Mouse (Mus musculus) heart, embryonic 15.5 days (tissue): ENCODE measurements around the gene Camkmt. TPM values are rescaled to one million over a fixed set of nuclear protein-coding genes. Genes with fewer than 3 reads are reported as not detected.

Source experiments
- ATAC-seq: fragments of 200-750 bp; cut with Nextera tagmentation; replicated peaks from 2 replicates; pipeline ENCODE4 v1.8.0; 2017; ENCODE audit warnings: low read depth, moderate TSS enrichment; ENCODE audit not compliant: insufficient number of reproducible peaks, insufficient read depth, low FRiP score
- H3K27ac ChIP-seq: fragments of 300-500 bp; sonication (generic); 2 replicates; pipeline ENCODE4 v1.5.1; 2015; ENCODE audit warnings: mild to moderate bottlenecking, inconsistent platforms
- H3K27me3 ChIP-seq: fragments of 300-500 bp; sonication (generic); 2 replicates; pipeline ENCODE4 v1.6.1; 2015; ENCODE audit warnings: inconsistent platforms
- H3K36me3 ChIP-seq: fragments of 300-500 bp; sonication (generic); 2 replicates; pipeline ENCODE4 v1.6.1; 2015; ENCODE audit warnings: mild to moderate bottlenecking, inconsistent platforms
- H3K4me1 ChIP-seq: fragments of 300-500 bp; sonication (generic); replicated peaks from 2 replicates; pipeline ENCODE4 v1.6.1; 2015; ENCODE audit warnings: inconsistent platforms
- H3K4me2 ChIP-seq: fragments of 300-500 bp; sonication (generic); 2 replicates; pipeline ENCODE4 v1.6.1; 2015; ENCODE audit warnings: inconsistent platforms, mild to moderate bottlenecking, moderate library complexity
- H3K4me3 ChIP-seq: fragments of 300-500 bp; sonication (generic); 2 replicates; pipeline ENCODE4 v1.5.1; 2015; ENCODE audit warnings: mild to moderate bottlenecking, inconsistent platforms
- H3K9ac ChIP-seq: fragments of 300-500 bp; sonication (generic); 2 replicates; pipeline ENCODE4 v1.6.1; 2015; ENCODE audit warnings: mild to moderate bottlenecking, inconsistent platforms
- H3K9me3 ChIP-seq: fragments of 300-500 bp; sonication (generic); replicated peaks from 2 replicates; pipeline ENCODE4 v1.6.1; 2016; ENCODE audit warnings: inconsistent platforms
- WGBS: fragments of 180-500 bp; shearing (Covaris S2); methylation state at CpG from one replicate; pipeline ENCODE4 v1.1.7; 2015; ENCODE audit warnings: mixed read lengths; 5-methylcytosine and 5-hydroxymethylcytosine counted together
- polyA plus RNA-seq: library from polyadenylated mRNA; unstranded; fragments of >200 nt; fragmentation: Nextera tagmentation; extraction: Ambion mirVana; gene quantifications from 2 replicates; pipeline ENCODE4 v1.2.1, GENCODE M21; 2015

Gene Camkmt
- polyA plus RNA-seq, 1 experiment from 2014 or later = 5.0 TPM

- WGBS = 60% methylated on average over 5 of the region's 5 CpGs
- Histone ChIP-seq H3K9me3 (no peaks in the 10 kb centered on the region), H3K4me1 (no peaks in the 10 kb centered on the region), H3K4me3 (no peak overlapping the region), H3K27ac (no peak overlapping the region), H3K9ac (no peak overlapping the region), H3K36me3 (no peaks in the 10 kb centered on the region), H3K4me2 (no peak overlapping the region), H3K27me3 (no peaks in the 10 kb centered on the region)
- no peak for ATAC-seq
Observed at GRCm38 (mm10) chr17:85142495-85143111, 52.3 kb downstream of the Camkmt start.

DNA sequence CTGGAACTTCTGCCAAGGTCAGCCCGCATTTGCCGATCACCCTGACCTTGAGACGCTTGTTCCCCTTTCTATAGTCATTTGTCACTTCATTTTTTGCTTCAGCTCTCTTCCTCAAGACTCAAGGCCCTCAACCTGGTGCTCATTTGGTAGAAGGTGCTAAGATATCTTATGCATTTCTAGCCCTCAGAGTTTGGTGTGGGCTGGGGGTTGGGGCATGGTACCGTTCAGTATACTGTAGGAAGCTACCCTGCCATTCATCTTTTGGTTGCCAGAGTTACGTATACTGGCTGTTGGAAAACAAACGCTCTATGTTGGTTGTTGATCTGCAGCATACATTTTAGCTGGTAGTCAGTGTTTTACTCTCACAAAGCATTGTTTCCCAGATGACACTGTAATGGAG, 53.8 kb downstream of the Camkmt start:
- no peaks in the 10 kb centered on the region for H3K27me3 ChIP-seq
- H3K9me3 ChIP-seq = no peaks in the 10 kb centered on the region
- H3K9ac ChIP-seq = no peak overlapping the region
- no peak overlapping the region for H3K27ac ChIP-seq
- H3K4me1 ChIP-seq = no peaks in the 10 kb centered on the region
- WGBS = 81% methylated on average over 6 of the region's 6 CpGs
- H3K36me3 ChIP-seq = no peaks in the 10 kb centered on the region
- no peak overlapping the region for H3K4me3 ChIP-seq
- no peak for ATAC-seq
- H3K4me2 ChIP-seq = no peak overlapping the region

- Histone ChIP-seq H3K27me3 (no peaks in the 10 kb centered on the region), H3K9me3 (no peaks in the 10 kb centered on the region), H3K27ac (no peak overlapping the region), H3K9ac (no peak overlapping the region), H3K4me3 (no peak overlapping the region), H3K4me1 (no peaks in the 10 kb centered on the region; the same call in 1 of the 2 replicates), H3K36me3 (no peaks in the 10 kb centered on the region), H3K4me2 (no peak overlapping the region)
- ATAC-seq = no peak
- 83% methylated on average over 1 of the region's 1 CpGs for WGBS
Observed at GRCm38 (mm10) chr17:85148348-85148747, 58.0 kb downstream of the Camkmt start.

DNA sequence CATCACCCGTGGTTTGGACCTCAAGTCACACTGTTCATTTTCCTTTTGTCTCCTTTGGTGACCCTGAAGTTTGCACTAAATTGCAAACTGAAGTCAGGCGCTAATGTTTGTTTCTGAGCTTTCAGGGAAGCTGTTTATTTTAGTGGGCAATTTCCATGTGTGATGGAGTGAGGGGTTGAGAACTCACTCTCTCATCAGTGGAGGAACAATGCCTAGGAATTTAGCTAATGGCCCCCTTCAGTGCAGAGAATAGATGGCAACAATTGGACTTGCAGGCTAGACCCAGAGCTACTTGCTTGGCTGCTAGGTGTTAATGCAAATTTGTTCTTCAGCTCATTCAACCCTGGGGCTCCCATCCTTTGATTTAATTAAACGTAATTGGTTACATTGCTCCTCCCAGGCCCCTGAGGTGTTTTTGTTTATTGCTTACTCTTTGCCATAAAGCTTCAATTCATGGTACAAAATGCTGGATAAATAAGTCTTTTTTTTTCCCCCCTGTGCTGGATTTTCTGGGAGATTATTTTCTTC, 58.9 kb downstream of the Camkmt start:
- ATAC-seq = no peak
- H3K36me3 ChIP-seq = no peaks in the 10 kb centered on the region

DNA sequence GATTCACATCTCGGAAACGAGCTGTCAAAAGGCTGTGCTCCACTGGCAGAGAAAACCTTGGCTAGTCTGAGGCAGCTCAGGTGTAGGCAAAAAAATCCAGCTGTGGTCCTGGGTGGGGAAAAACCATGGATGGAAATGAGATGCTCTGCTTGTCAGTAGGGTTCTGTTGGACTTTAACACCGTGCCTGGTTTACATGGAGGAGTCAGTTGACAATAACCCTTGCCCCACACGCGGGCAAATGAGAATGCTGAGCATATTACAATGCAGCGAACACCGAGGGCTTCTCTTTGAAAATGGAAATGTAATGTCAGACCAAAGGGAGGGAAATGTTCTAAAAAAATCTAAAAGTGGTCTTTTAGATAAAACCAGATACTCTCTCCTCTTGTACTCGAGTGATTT, 60.9 kb downstream of the Camkmt start:
- no peak overlapping the region for H3K9ac ChIP-seq
- no peak overlapping the region for H3K4me3 ChIP-seq
- no peaks in the 10 kb centered on the region for H3K9me3 ChIP-seq
- H3K27ac ChIP-seq = no peak overlapping the region
- no peak overlapping the region for H3K4me2 ChIP-seq
- H3K27me3 ChIP-seq = no peaks in the 10 kb centered on the region
- no peaks in the 10 kb centered on the region; the same call in 1 of the 2 replicates for H3K4me1 ChIP-seq
- WGBS = 45% methylated on average over 8 of the region's 8 CpGs
- H3K36me3 ChIP-seq = no peaks in the 10 kb centered on the region
- ATAC-seq = no peak

More for the DNA sequence above, 58.9 kb downstream of the Camkmt start:
- H3K27ac ChIP-seq = no peak overlapping the region
- 53% methylated on average over 3 of the region's 3 CpGs for WGBS
- H3K9ac ChIP-seq = no peak overlapping the region
- no peaks in the 10 kb centered on the region for H3K27me3 ChIP-seq
- H3K4me1 ChIP-seq = no peaks in the 10 kb centered on the region; the same call in 1 of the 2 replicates
- H3K9me3 ChIP-seq = no peaks in the 10 kb centered on the region
- H3K4me2 ChIP-seq = no peak overlapping the region
- H3K4me3 ChIP-seq = no peak overlapping the region

DNA sequence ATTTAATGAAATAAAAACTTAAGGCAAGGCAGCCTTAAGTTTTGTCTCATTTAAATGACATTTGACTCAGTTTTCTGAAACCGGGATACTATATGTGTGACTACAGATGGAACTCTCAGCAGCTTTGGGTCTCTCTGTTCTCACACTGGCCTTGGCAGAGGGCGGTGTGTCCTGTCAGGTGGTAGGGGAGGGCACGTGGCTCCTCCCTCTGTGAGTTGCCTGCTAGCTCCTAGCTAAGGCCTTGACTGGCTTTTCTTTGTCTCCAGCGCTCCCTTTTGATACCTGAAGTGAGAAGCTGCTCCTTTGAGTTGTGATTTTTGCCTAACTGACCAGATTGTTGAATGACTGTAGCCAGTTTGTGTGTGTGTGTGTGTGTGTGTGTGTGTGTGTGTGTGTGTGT, 67.8 kb downstream of the Camkmt start:
- no peak for ATAC-seq
- Histone ChIP-seq H3K9me3 (no peaks in the 10 kb centered on the region), H3K4me2 (no peak overlapping the region), H3K27me3 (no peaks in the 10 kb centered on the region), H3K9ac (no peak overlapping the region), H3K4me1 (no peaks in the 10 kb centered on the region), H3K4me3 (no peak overlapping the region), H3K27ac (no peak overlapping the region), H3K36me3 (no peaks in the 10 kb centered on the region)
- 77% methylated on average over 4 of the region's 4 CpGs for WGBS

- H3K9me3 ChIP-seq = no peaks in the 10 kb centered on the region
- no peak for ATAC-seq
- no peaks in the 10 kb centered on the region for H3K36me3 ChIP-seq
- no peaks in the 10 kb centered on the region for H3K4me1 ChIP-seq
- H3K4me3 ChIP-seq = no peak overlapping the region
- WGBS = 82% methylated on average over 8 of the region's 8 CpGs
- H3K9ac ChIP-seq = no peak overlapping the region
- H3K4me2 ChIP-seq = no peak overlapping the region
- H3K27ac ChIP-seq = no peak overlapping the region
- H3K27me3 ChIP-seq = no peaks in the 10 kb centered on the region
Observed at GRCm38 (mm10) chr17:85159526-85159925, 69.2 kb downstream of the Camkmt start.

GRCm38 (mm10) chr17:85160786-85161185, 70.4 kb downstream of the Camkmt start:
- Histone ChIP-seq H3K4me3 (no peak overlapping the region), H3K27ac (no peak overlapping the region), H3K27me3 (no peaks in the 10 kb centered on the region), H3K36me3 (no peaks in the 10 kb centered on the region), H3K4me1 (no peaks in the 10 kb centered on the region), H3K9ac (no peak overlapping the region), H3K4me2 (no peak overlapping the region), H3K9me3 (no peaks in the 10 kb centered on the region)
- whole genome bisulfite sequencing = 88% methylated on average over 8 of the region's 8 CpGs
- ATAC-seq = no peak

- no peak overlapping the region for H3K4me2 ChIP-seq
- ATAC-seq = no peak
- no peak overlapping the region for H3K9ac ChIP-seq
- H3K9me3 ChIP-seq = no peaks in the 10 kb centered on the region
- no peak overlapping the region for H3K27ac ChIP-seq
- no peaks in the 10 kb centered on the region for H3K4me1 ChIP-seq
- H3K27me3 ChIP-seq = no peaks in the 10 kb centered on the region
- 83% methylated on average over 7 of the region's 7 CpGs for WGBS
- H3K36me3 ChIP-seq = no peaks in the 10 kb centered on the region
- H3K4me3 ChIP-seq = no peak overlapping the region
Observed at GRCm38 (mm10) chr17:85162569-85163271, 72.4 kb downstream of the Camkmt start.

GRCm38 (mm10) chr17:85163272-85163610, 72.9 kb downstream of the Camkmt start:
- Histone ChIP-seq H3K9ac (no peak overlapping the region), H3K4me1 (no peaks in the 10 kb centered on the region), H3K4me3 (no peak overlapping the region), H3K4me2 (no peak overlapping the region), H3K27ac (no peak overlapping the region), H3K27me3 (no peaks in the 10 kb centered on the region), H3K36me3 (no peaks in the 10 kb centered on the region), H3K9me3 (no peaks in the 10 kb centered on the region)
- WGBS = 84% methylated on average over 4 of the region's 4 CpGs
- no peak for ATAC-seq

- H3K27ac ChIP-seq = no peak overlapping the region
Observed at GRCm38 (mm10) chr17:85168761-85169160, 78.4 kb downstream of the Camkmt start.

More at GRCm38 (mm10) chr17:85168761-85169160, 78.4 kb downstream of the Camkmt start:
- H3K9me3 ChIP-seq = no peaks in the 10 kb centered on the region
- no peaks in the 10 kb centered on the region for H3K36me3 ChIP-seq
- H3K4me2 ChIP-seq = no peak overlapping the region
- no peak overlapping the region for H3K9ac ChIP-seq
- 85% methylated on average over 2 of the region's 2 CpGs for WGBS
- ATAC-seq = no peak
- H3K27me3 ChIP-seq = no peaks in the 10 kb centered on the region
- peaks cover 4% of the 10 kb centered on the region; the same call in 1 of the 2 replicates for H3K4me1 ChIP-seq
- H3K4me3 ChIP-seq = no peak overlapping the region
